Mouse (Mus musculus) ovary, postnatal 10 days (tissue): ENCODE results near the gene Klf13.

Experiments used
- DNase-seq: peaks from one replicate; pipeline ENCODE4 v3.0.0; 2022; ENCODE audit warnings: low spot score

Gene Klf13

GRCm38 (mm10) chr7:63949176-63949575, 10.5 kb upstream of the Klf13 start:
- no peak for DNase-seq

GRCm38 (mm10) chr7:63947514-63948487, 9.1 kb upstream of the Klf13 start:
- no peak for DNase-seq

GRCm38 (mm10) chr7:63943946-63944345, 5.2 kb upstream of the Klf13 start:
- DNase-seq: no peak

- no peak for DNase-seq
Observed at GRCm38 (mm10) chr7:63941501-63941900, 2.8 kb upstream of the Klf13 start.

- no peak for DNase-seq
Observed at GRCm38 (mm10) chr7:63941050-63941449, 2.3 kb upstream of the Klf13 start.

- no peak for DNase-seq
Observed at GRCm38 (mm10) chr7:63940321-63940720, 1.6 kb upstream of the Klf13 start.

- DNase-seq: no peak
Observed at GRCm38 (mm10) chr7:63939397-63939951, 759 bp upstream of the Klf13 start.

- peak; percentile 76 for DNase-seq
Observed at GRCm38 (mm10) chr7:63938066-63938913, 425 bp downstream of the Klf13 start.

- DNase-seq: peak; percentile 66
Observed at GRCm38 (mm10) chr7:63937236-63938065, 1.3 kb downstream of the Klf13 start.

- no peak for DNase-seq
Observed at GRCm38 (mm10) chr7:63936986-63937235, 1.8 kb downstream of the Klf13 start.

GRCm38 (mm10) chr7:63936188-63936985, 2.3 kb downstream of the Klf13 start:
- DNase-seq: peak; percentile 67

GRCm38 (mm10) chr7:63935809-63936187, 2.9 kb downstream of the Klf13 start:
- no peak for DNase-seq

GRCm38 (mm10) chr7:63934530-63934929, 4.2 kb downstream of the Klf13 start:
- no peak for DNase-seq

- no peak for DNase-seq
Observed at GRCm38 (mm10) chr7:63933905-63934304, 4.8 kb downstream of the Klf13 start.

GRCm38 (mm10) chr7:63932461-63932860, 6.3 kb downstream of the Klf13 start:
- DNase-seq: no peak

GRCm38 (mm10) chr7:63930766-63931165, 7.9 kb downstream of the Klf13 start:
- DNase-seq: no peak

- no peak for DNase-seq
Observed at GRCm38 (mm10) chr7:63930132-63930531, 8.6 kb downstream of the Klf13 start.

GRCm38 (mm10) chr7:63929080-63929479, 9.6 kb downstream of the Klf13 start:
- no peak for DNase-seq

GRCm38 (mm10) chr7:63927121-63927520, 11.6 kb downstream of the Klf13 start:
- DNase-seq: no peak

- DNase-seq: no peak
Observed at GRCm38 (mm10) chr7:63926492-63926891, 12.2 kb downstream of the Klf13 start.
